Mouse (Mus musculus) limb, embryonic 10.5 days (tissue): ENCODE results near the gene Nacc2. TPM values are rescaled to one million over a fixed set of nuclear protein-coding genes. Genes with fewer than 3 reads are reported as not detected.

Experiments
- DNase-seq: peaks from one replicate; pipeline ENCODE4 v3.0.0-alpha.2; 2017; ENCODE audit warnings: low spot score
- H3K27ac ChIP-seq: fragments of 300-500 bp; sonication (generic); 2 replicates; pipeline ENCODE4 v1.5.1; 2016; ENCODE audit warnings: mild to moderate bottlenecking
- H3K27me3 ChIP-seq: fragments of 300-500 bp; sonication (generic); 2 replicates; pipeline ENCODE4 v1.6.1; 2016; ENCODE audit warnings: low read depth, mild to moderate bottlenecking; ENCODE audit not compliant: poor library complexity, severe bottlenecking
- H3K36me3 ChIP-seq: fragments of 300-500 bp; sonication (generic); 2 replicates; pipeline ENCODE4 v1.6.1; 2016; ENCODE audit warnings: mild to moderate bottlenecking, moderate library complexity
- H3K4me1 ChIP-seq: fragments of 300-500 bp; sonication (generic); 2 replicates; pipeline ENCODE4 v1.6.1; 2016
- H3K4me3 ChIP-seq: fragments of 300-500 bp; sonication (generic); 2 replicates; pipeline ENCODE4 v1.5.1; 2016; ENCODE audit warnings: mild to moderate bottlenecking, moderate library complexity
- H3K9me3 ChIP-seq: fragments of 300-500 bp; sonication (generic); replicated peaks from 2 replicates; pipeline ENCODE4 v1.6.1; 2016; ENCODE audit warnings: mild to moderate bottlenecking
- WGBS: fragments of 180-500 bp; shearing (Covaris S2); methylation state at CpG from one replicate; pipeline ENCODE4 v1.1.7; 2016; 5-methylcytosine and 5-hydroxymethylcytosine counted together
- polyA plus RNA-seq: library from polyadenylated mRNA; unstranded; fragments of >200 nt; fragmentation: Nextera tagmentation; extraction: Ambion mirVana; gene quantifications from 2 replicates; pipeline ENCODE4 v1.2.1, GENCODE M21; 2016

Nacc2 gene
- polyA plus RNA-seq, 1 experiment from 2014 or later, result 3.6 TPM

DNA sequence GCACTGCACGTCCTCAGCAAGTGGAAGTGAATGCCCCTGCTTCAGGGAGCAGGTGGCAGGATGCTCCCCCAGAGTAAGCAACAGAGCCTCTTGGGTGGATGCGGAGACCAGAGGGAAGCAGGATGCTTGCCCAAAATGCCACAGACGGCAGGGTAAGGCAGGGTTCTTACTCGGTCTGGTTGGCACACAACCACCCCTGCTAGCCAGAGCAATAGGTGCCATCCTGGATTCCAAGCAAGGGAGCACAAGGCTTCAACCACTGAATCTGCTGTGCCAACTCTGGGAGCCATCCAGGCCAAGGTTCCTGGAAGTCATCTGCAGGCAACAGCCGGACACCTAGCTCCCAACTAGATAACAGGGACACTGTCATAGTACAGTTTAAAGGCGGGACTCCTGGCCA lies 14.8 kb downstream of the Nacc2 start:
- 91% methylated on average over 6 of the region's 6 CpGs for WGBS
- DNase-seq, result no peak
- H3K27me3 ChIP-seq, result no peaks in the 10 kb centered on the region
- H3K36me3 ChIP-seq, result no peaks in the 10 kb centered on the region
- H3K4me3 ChIP-seq, result no peak overlapping the region
- no peak overlapping the region for H3K27ac ChIP-seq
- no peaks in the 10 kb centered on the region for H3K9me3 ChIP-seq
- no peaks in the 10 kb centered on the region for H3K4me1 ChIP-seq

- whole genome bisulfite sequencing, result 85% methylated on average over 8 of the region's 8 CpGs
- no peak for DNase-seq
- no peak overlapping the region for H3K4me3 ChIP-seq
- H3K4me1 ChIP-seq, result no peaks in the 10 kb centered on the region
- H3K9me3 ChIP-seq, result no peaks in the 10 kb centered on the region
- no peaks in the 10 kb centered on the region for H3K36me3 ChIP-seq
- H3K27ac ChIP-seq, result no peak overlapping the region
- H3K27me3 ChIP-seq, result no peaks in the 10 kb centered on the region
Observed at GRCm38 (mm10) chr2:26107011-26107410, 16.0 kb downstream of the Nacc2 start.

DNA sequence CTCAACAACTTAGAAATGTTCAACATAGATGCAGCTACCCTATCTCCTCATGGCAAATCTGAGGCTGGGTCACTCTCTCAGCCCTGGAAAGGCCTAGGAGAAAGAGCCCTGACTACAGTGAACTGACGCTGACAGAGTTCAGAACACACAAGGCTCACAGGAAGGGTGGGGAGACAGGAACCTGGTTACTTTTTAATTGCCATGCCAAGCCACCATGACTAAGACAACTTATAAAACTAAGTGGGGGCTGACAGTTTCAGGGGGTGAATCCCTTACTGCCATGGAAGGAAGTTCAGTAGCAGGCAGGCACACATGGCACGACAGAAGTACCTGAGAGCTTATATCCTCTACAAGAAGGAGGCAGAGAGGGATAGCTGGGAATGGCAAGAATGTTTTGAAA lies 16.8 kb downstream of the Nacc2 start:
- H3K27ac ChIP-seq, result no peak overlapping the region
- no peaks in the 10 kb centered on the region for H3K9me3 ChIP-seq
- no peaks in the 10 kb centered on the region for H3K36me3 ChIP-seq
- WGBS, result 90% methylated on average over 2 of the region's 2 CpGs
- DNase-seq, result no peak
- H3K4me1 ChIP-seq, result no peaks in the 10 kb centered on the region
- H3K27me3 ChIP-seq, result no peaks in the 10 kb centered on the region
- H3K4me3 ChIP-seq, result no peak overlapping the region

GRCm38 (mm10) chr2:26100296-26100695 lies 22.7 kb downstream of the Nacc2 start:
- Histone ChIP-seq H3K27me3 (no peaks in the 10 kb centered on the region; the same call in 1 of the 2 replicates), H3K4me1 (peaks cover 4% of the 10 kb centered on the region; the same call in 1 of the 2 replicates), H3K36me3 (no peaks in the 10 kb centered on the region), H3K27ac (no peak overlapping the region), H3K4me3 (no peak overlapping the region), H3K9me3 (no peaks in the 10 kb centered on the region)
- DNase-seq, result no peak
- WGBS, result 65% methylated on average over 4 of the region's 4 CpGs

GRCm38 (mm10) chr2:26099851-26100250 lies 23.2 kb downstream of the Nacc2 start:
- no peak for DNase-seq
- Histone ChIP-seq H3K36me3 (no peaks in the 10 kb centered on the region), H3K4me3 (no peak overlapping the region), H3K27me3 (peaks cover 2% of the 10 kb centered on the region; the same call in 1 of the 2 replicates), H3K27ac (no peak overlapping the region), H3K4me1 (peaks cover 4% of the 10 kb centered on the region; the same call in 1 of the 2 replicates), H3K9me3 (no peaks in the 10 kb centered on the region)
- WGBS, result 86% methylated on average over 1 of the region's 1 CpGs

DNA sequence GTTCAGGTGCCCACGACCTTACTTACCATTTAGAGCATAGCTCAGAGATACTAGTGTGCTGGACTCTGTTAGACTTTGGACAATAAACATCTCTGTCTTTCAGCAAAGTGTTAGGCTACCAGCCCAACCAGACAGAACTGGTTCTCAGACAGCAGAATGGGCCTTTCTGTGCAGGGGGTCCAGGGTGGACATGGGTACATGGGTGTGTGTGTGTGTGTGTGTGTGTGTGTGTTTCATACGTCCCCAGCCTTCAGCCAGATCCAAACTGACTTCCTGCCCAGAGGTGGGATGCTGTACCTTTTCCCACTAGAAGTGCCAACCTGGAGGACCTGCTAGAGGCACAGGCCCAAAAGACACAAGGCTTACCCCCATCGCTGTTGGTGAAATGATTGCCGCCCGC lies 23.8 kb downstream of the Nacc2 start:
- H3K36me3 ChIP-seq, result no peaks in the 10 kb centered on the region
- no peaks in the 10 kb centered on the region for H3K9me3 ChIP-seq
- 91% methylated on average over 5 of the region's 5 CpGs for WGBS
- H3K27ac ChIP-seq, result no peak overlapping the region
- H3K27me3 ChIP-seq, result peaks cover 8% of the 10 kb centered on the region
- H3K4me1 ChIP-seq, result peaks cover 4% of the 10 kb centered on the region; the same call in 1 of the 2 replicates
- H3K4me3 ChIP-seq, result no peak overlapping the region
- DNase-seq, result no peak

GRCm38 (mm10) chr2:26093897-26094296 lies 29.1 kb downstream of the Nacc2 start:
- Histone ChIP-seq H3K4me1 (peaks cover 29% of the 10 kb centered on the region), H3K36me3 (no peaks in the 10 kb centered on the region), H3K27ac (no peak overlapping the region), H3K9me3 (no peaks in the 10 kb centered on the region), H3K4me3 (no peak overlapping the region), H3K27me3 (peaks cover 62% of the 10 kb centered on the region)
- WGBS, result 87% methylated on average over 7 of the region's 7 CpGs
- DNase-seq, result no peak

- WGBS, result 3% methylated on average over 24 of the region's 24 CpGs
- peaks cover 73% of the 10 kb centered on the region for H3K27me3 ChIP-seq
- DNase-seq, result peak; percentile 65
Observed at GRCm38 (mm10) chr2:26091771-26092393, 31.1 kb downstream of the Nacc2 start.

GRCm38 (mm10) chr2:26090876-26091770 lies 31.9 kb downstream of the Nacc2 start:
- peaks cover 73% of the 10 kb centered on the region for H3K27me3 ChIP-seq
- 2% methylated on average over 39 of the region's 39 CpGs for WGBS
- peak overlapping the region; percentile 85 for H3K27ac ChIP-seq
- H3K4me1 ChIP-seq, result peaks cover 28% of the 10 kb centered on the region
- no peaks in the 10 kb centered on the region for H3K36me3 ChIP-seq
- H3K9me3 ChIP-seq, result no peaks in the 10 kb centered on the region
- peak; percentile 81 for DNase-seq
- peak overlapping the region; percentile 73 for H3K4me3 ChIP-seq

More at GRCm38 (mm10) chr2:26091771-26092393, 31.1 kb downstream of the Nacc2 start:
- H3K4me1 ChIP-seq, result peaks cover 26% of the 10 kb centered on the region
- H3K27ac ChIP-seq, result peak overlapping the region; percentile 85
- no peaks in the 10 kb centered on the region for H3K9me3 ChIP-seq
- H3K36me3 ChIP-seq, result no peaks in the 10 kb centered on the region
- H3K4me3 ChIP-seq, result peak overlapping the region; percentile 73

GRCm38 (mm10) chr2:26089005-26089404 lies 34.0 kb downstream of the Nacc2 start:
- 80% methylated on average over 2 of the region's 2 CpGs for WGBS
- Histone ChIP-seq H3K4me3 (no peak overlapping the region), H3K36me3 (no peaks in the 10 kb centered on the region), H3K27ac (no peak overlapping the region), H3K9me3 (no peaks in the 10 kb centered on the region), H3K27me3 (peaks cover 62% of the 10 kb centered on the region), H3K4me1 (peaks cover 28% of the 10 kb centered on the region)
- no peak for DNase-seq

DNA sequence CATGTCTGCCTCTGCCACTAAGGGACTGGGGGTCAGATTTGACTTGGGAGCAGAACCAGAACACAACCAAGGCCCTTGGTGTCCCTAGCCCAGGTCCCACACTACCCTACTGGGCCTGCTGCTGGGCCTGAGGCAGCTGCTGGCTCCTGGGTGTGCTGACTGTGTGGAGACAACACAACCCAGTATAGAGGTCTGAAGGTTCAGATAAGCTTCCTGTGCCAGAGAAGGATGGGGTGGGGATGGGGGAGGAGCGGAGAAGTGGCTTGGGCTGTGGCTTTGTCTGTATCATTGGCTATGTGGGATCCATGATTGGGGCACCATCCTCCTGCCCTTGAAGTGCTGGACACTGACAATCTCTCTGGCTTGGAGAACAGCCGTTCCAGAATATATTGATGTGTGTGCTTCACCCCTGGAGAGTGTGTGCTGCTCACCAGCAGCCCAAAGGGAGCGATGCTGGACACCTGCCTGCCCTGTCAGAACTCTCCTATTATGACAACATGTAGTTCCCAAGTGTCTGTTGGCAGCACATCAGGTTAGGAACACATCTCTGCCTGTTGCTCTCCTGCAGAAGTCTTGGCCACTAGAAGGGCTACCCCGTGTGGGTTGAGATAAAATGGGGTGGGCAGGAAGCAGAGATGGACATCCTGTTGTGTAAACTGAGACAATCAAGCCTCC lies 36.0 kb downstream of the Nacc2 start:
- H3K36me3 ChIP-seq, result no peaks in the 10 kb centered on the region
- DNase-seq, result no peak
- H3K27me3 ChIP-seq, result peaks cover 43% of the 10 kb centered on the region
- H3K4me3 ChIP-seq, result no peak overlapping the region
- H3K9me3 ChIP-seq, result no peaks in the 10 kb centered on the region
- H3K27ac ChIP-seq, result no peak overlapping the region
- H3K4me1 ChIP-seq, result peaks cover 21% of the 10 kb centered on the region
- WGBS, result 81% methylated on average over 4 of the region's 4 CpGs

GRCm38 (mm10) chr2:26086505-26086904 lies 36.5 kb downstream of the Nacc2 start:
- Histone ChIP-seq H3K4me3 (no peak overlapping the region), H3K4me1 (peaks cover 16% of the 10 kb centered on the region), H3K36me3 (no peaks in the 10 kb centered on the region), H3K27ac (no peak overlapping the region), H3K27me3 (peaks cover 37% of the 10 kb centered on the region), H3K9me3 (no peaks in the 10 kb centered on the region)
- 85% methylated on average over 4 of the region's 4 CpGs for WGBS
- no peak for DNase-seq

DNA sequence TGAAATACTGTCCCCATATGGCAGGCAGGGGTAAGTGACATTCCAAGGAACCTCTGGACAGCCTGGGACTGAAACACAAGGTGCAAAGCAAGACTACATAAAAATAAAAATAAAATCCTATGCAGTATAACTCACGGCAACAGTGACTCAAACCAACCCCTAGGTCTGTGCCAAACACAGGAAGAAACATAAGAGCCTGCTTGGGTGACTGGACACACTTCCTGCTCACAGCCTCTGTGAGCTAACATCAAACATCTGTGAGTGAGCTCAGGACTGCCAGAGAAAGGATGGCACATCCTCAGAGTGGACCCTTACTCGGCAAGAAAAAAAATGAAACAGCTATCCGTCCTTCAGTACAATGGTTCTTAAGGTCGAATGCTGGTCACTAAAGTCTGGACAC lies 40.1 kb downstream of the Nacc2 start:
- peaks cover under 1% of the 10 kb centered on the region; the same call in 1 of the 2 replicates for H3K27me3 ChIP-seq
- no peak for DNase-seq
- H3K4me3 ChIP-seq, result no peak overlapping the region
- H3K9me3 ChIP-seq, result no peaks in the 10 kb centered on the region
- no peak overlapping the region for H3K27ac ChIP-seq
- 78% methylated on average over 4 of the region's 4 CpGs for WGBS
- H3K4me1 ChIP-seq, result peaks cover 10% of the 10 kb centered on the region
- no peaks in the 10 kb centered on the region for H3K36me3 ChIP-seq
